In genomic region chr6:126705936-126706335, GRCm38 (mm10) we compare ENCODE assay signal across 19 mouse cellular contexts. TPM values are rescaled to one million over a fixed set of nuclear protein-coding genes. Genes with fewer than 3 reads are reported as not detected.
DNase-seq lines count a peak whose midpoint lies in the region; ATAC-seq and TF ChIP-seq lines count a peak whose summit lies in the region.
"Had no signal": no experiment of that assay in that cellular context is flagged by ENCODE, and none has a peak within 500 bp of the region (broad histone marks: within the 10 kb centered on the region; RNA-seq: fewer than 3 reads in every experiment).

No protein-coding gene starts in this region.

- DNase-seq in forebrain, postnatal 0 days = no peak
- peak; percentile 65 for DNase-seq in kidney, postnatal 0 days (ENCODE audit: low spot score)
- DNase-seq in kidney, adult 18-20 months = no peak
- DNase-seq in brain, adult 2 months (ENCODE audit: low read depth, low spot score) = peak; percentile 88
- DNase-seq in left cerebral cortex, adult 2 months (ENCODE audit: extremely low spot score in 1 of 2, low spot score in 2 of 2) = peak; percentile 66 to 68
- no peak for DNase-seq in Muller cell, postnatal 12 days (ENCODE audit: inconsistent ontology term)
- no peak for DNase-seq in ovary, postnatal 14 days (ENCODE audit: low spot score)
- DNase-seq: adrenal gland, postnatal 14 days; B cell, adult 2 months; liver, postnatal 0 days; thymus, postnatal 14 days had no signal

- no peaks in the 10 kb centered on the region for H3K36me3 ChIP-seq in forebrain, embryonic 12.5 days (replicated peaks)
- H3K36me3 ChIP-seq in forebrain, postnatal 0 days (ENCODE audit: insufficient read depth) = 0 out of 2 replicates have a peak, but pooled peaks cover 5% of the 10 kb centered on the region
- H3K36me3 ChIP-seq in kidney, postnatal 0 days (ENCODE audit: insufficient read depth, low read length) = no peaks in the 10 kb centered on the region
- H3K36me3 ChIP-seq: embryonic facial prominence, embryonic 15.5 days; heart, embryonic 10.5 days; limb, embryonic 13.5 days; stomach, embryonic 15.5 days had no signal

- H3K9me3 ChIP-seq in forebrain, embryonic 12.5 days = no peaks in the 10 kb centered on the region
- H3K9me3 ChIP-seq in forebrain, postnatal 0 days (ENCODE audit: low read length) = no peaks in the 10 kb centered on the region
- no peaks in the 10 kb centered on the region for H3K9me3 ChIP-seq in kidney, postnatal 0 days (replicated peaks; ENCODE audit: low read length)
- H3K9me3 ChIP-seq: embryonic facial prominence, embryonic 15.5 days; heart, embryonic 10.5 days; limb, embryonic 13.5 days; megakaryocyte, embryonic 14.5 days; stomach, embryonic 15.5 days had no signal

- TF ChIP-seq CTCF in forebrain, postnatal 0 days (IDR thresholded peaks at IDR 0.05; ENCODE audit: low read depth) = no peak
- TF ChIP-seq CTCF in kidney, postnatal 0 days (IDR thresholded peaks at IDR 0.05; ENCODE audit: low read depth) = no peak
- TF ChIP-seq CTCF in left cerebral cortex, adult 2 months (IDR thresholded peaks at IDR 0.05) = no peak

- no peak overlapping the region for H3K4me3 ChIP-seq in forebrain, embryonic 12.5 days (replicated peaks)
- no peak overlapping the region for H3K4me3 ChIP-seq in forebrain, postnatal 0 days (ENCODE audit: low read depth, low read length)
- no peak overlapping the region for H3K4me3 ChIP-seq in kidney, postnatal 0 days (replicated peaks; ENCODE audit: low read depth, low read length)
- no peak overlapping the region for H3K4me3 ChIP-seq in left cerebral cortex, adult 2 months
- H3K4me3 ChIP-seq: embryonic facial prominence, embryonic 15.5 days; heart, embryonic 10.5 days; limb, embryonic 13.5 days; stomach, embryonic 15.5 days had no signal

- ATAC-seq in forebrain, embryonic 12.5 days (ENCODE audit: low FRiP score) = peak; percentile 45; the same call in 1 of the 2 replicates
- no peak for ATAC-seq in forebrain, postnatal 0 days
- ATAC-seq in kidney, postnatal 0 days (replicated peaks; ENCODE audit: low FRiP score, low read depth) = no peak; the same call in 1 of the 2 replicates
- ATAC-seq: inflammation-experienced regulatory T-cells, adult 6 months; liver, postnatal 0 days had no signal

- 78% methylated on average over 6 of the region's 6 CpGs for WGBS in forebrain, embryonic 12.5 days
- 65% methylated on average over 6 of the region's 6 CpGs for WGBS in forebrain, postnatal 0 days
- WGBS in kidney, postnatal 0 days = 40% methylated on average over 6 of the region's 6 CpGs

- no peak overlapping the region for H3K27ac ChIP-seq in forebrain, embryonic 12.5 days
- no peak overlapping the region for H3K27ac ChIP-seq in forebrain, postnatal 0 days (ENCODE audit: low read depth, low read length)
- no peak overlapping the region for H3K27ac ChIP-seq in kidney, postnatal 0 days
- peak overlapping the region; percentile 66 for H3K27ac ChIP-seq in left cerebral cortex, adult 2 months
- H3K27ac ChIP-seq: embryonic facial prominence, embryonic 15.5 days; heart, embryonic 10.5 days; limb, embryonic 13.5 days; stomach, embryonic 15.5 days had no signal

- intact Hi-C loops in left cerebral cortex, adult 2 months (cut with DNase I) = loop anchor here (1.0 kb wide), 1 partner anchor 77 kb away; no protein-coding TSS in a partner anchor

- H3K27me3 ChIP-seq in forebrain, embryonic 12.5 days = peaks cover 19% of the 10 kb centered on the region
- H3K27me3 ChIP-seq in forebrain, postnatal 0 days (ENCODE audit: insufficient read depth, low read length) = no peaks in the 10 kb centered on the region
- no peaks in the 10 kb centered on the region for H3K27me3 ChIP-seq in kidney, postnatal 0 days (ENCODE audit: insufficient read depth, low read length)

- H3K4me2 ChIP-seq in forebrain, embryonic 12.5 days = no peak overlapping the region
- H3K4me2 ChIP-seq in forebrain, postnatal 0 days (ENCODE audit: low read depth) = no peak overlapping the region
- no peak overlapping the region for H3K4me2 ChIP-seq in kidney, postnatal 0 days (ENCODE audit: low read length)
- H3K4me2 ChIP-seq: embryonic facial prominence, embryonic 15.5 days; limb, embryonic 13.5 days; stomach, embryonic 15.5 days had no signal

- peaks cover 7% of the 10 kb centered on the region; the same call in 1 of the 2 replicates for H3K4me1 ChIP-seq in forebrain, embryonic 12.5 days
- H3K4me1 ChIP-seq in forebrain, postnatal 0 days (ENCODE audit: insufficient read depth) = no peaks in the 10 kb centered on the region
- no peaks in the 10 kb centered on the region for H3K4me1 ChIP-seq in kidney, postnatal 0 days (replicated peaks; ENCODE audit: insufficient read depth, low read length)
- H3K4me1 ChIP-seq: heart, embryonic 10.5 days; stomach, embryonic 15.5 days had no signal

- no peak overlapping the region for H3K9ac ChIP-seq in forebrain, embryonic 12.5 days
- no peak overlapping the region for H3K9ac ChIP-seq in forebrain, postnatal 0 days
- H3K9ac ChIP-seq in kidney, postnatal 0 days (ENCODE audit: low read depth, low read length) = no peak overlapping the region
- H3K9ac ChIP-seq: embryonic facial prominence, embryonic 15.5 days; limb, embryonic 13.5 days; liver, postnatal 0 days; stomach, embryonic 15.5 days had no signal

RNA-seq across cellular contexts. Expression of gene Kcna6, which starts 34.5 kb away (rescaled TPM):
- polyA plus RNA-seq in forebrain, embryonic 12.5 days (2016; fragmentation: Nextera tagmentation; extraction: Ambion mirVana) = 5.9 and 6.3 TPM in 2 replicates
- 49.2 and 49.6 TPM in 2 replicates for total RNA-seq in forebrain, postnatal 0 days (2014; rRNA removed)
- polyA plus RNA-seq in forebrain, postnatal 0 days (2015; fragmentation: Nextera tagmentation; extraction: Ambion mirVana) = 14.4 and 19.9 TPM in 2 replicates
- 1.4 and 2.1 TPM in 2 replicates for polyA plus RNA-seq in kidney, postnatal 0 days (2015; fragmentation: Nextera tagmentation; extraction: Ambion mirVana)
- total RNA-seq in left cerebral cortex, adult 2 months (2021) = 10 to 100 TPM; 56.3 to 65.4 TPM
- total RNA-seq: neutrophil, adult 5-6 weeks had no signal
- polyA plus RNA-seq: inflammation-experienced regulatory T-cells, adult 6 months had no signal

RNA-seq across cellular contexts. Expression of gene Kcna1, which starts 59.8 kb away (rescaled TPM):
- polyA plus RNA-seq in forebrain, embryonic 12.5 days (2016; fragmentation: Nextera tagmentation; extraction: Ambion mirVana) = 0.74 and 1.5 TPM in 2 replicates
- 4.8 and 5.9 TPM in 2 replicates for total RNA-seq in forebrain, postnatal 0 days (2014; rRNA removed)
- polyA plus RNA-seq in forebrain, postnatal 0 days (2015; fragmentation: Nextera tagmentation; extraction: Ambion mirVana) = 3.6 and 4.4 TPM in 2 replicates
- polyA plus RNA-seq in kidney, postnatal 0 days (2015; fragmentation: Nextera tagmentation; extraction: Ambion mirVana) = 0.24 and 0.29 TPM in 2 replicates
- total RNA-seq in left cerebral cortex, adult 2 months (2021) = 100 to 1,000 TPM; 120 to 122 TPM
- total RNA-seq: neutrophil, adult 5-6 weeks had no signal
- polyA plus RNA-seq: inflammation-experienced regulatory T-cells, adult 6 months; liver, postnatal 0 days had no signal

Comparison
In these comparisons a context has a peak if more than half of its experiments do, and no peak if none do; other contexts are left out.
1. DNase-seq: peak in kidney, postnatal 0 days (single experiment), brain, adult 2 months (single experiment) and left cerebral cortex, adult 2 months (2 of 2); none in forebrain, postnatal 0 days (single experiment), kidney, adult 18-20 months (single experiment), Muller cell, postnatal 12 days (single experiment) and ovary, postnatal 14 days (single experiment).